Mouse (Mus musculus): Measurements from ENCODE around the gene Crybb1. TPM values are rescaled to one million over a fixed set of nuclear protein-coding genes. Genes with fewer than 3 reads are reported as not detected.
A peak's percentile ranks its signal among the peaks of the same experiment; 100 is the strongest.

Crybb1 gene
- polyA plus RNA-seq, 1 experiment from 2014 or later = 0.40 TPM

GRCm38 (mm10) chr5:112249106-112249505, 6.5 kb upstream of the Crybb1 start:
- peaks cover 38% of the 10 kb centered on the region for H3K4me1 ChIP-seq (replicated peaks)
- H3K9me3 ChIP-seq (replicated peaks) = no peaks in the 10 kb centered on the region
- H3K27ac ChIP-seq (replicated peaks) = no peak overlapping the region
- no peaks in the 10 kb centered on the region for H3K27me3 ChIP-seq
- ATAC-seq (ENCODE audit: insufficient read depth) = no peak
- no peak overlapping the region for H3K9ac ChIP-seq
- H3K4me2 ChIP-seq = no peak overlapping the region
- 83% methylated on average over 11 of the region's 11 CpGs for WGBS (ENCODE audit: insufficient replicate concordance)
- H3K4me3 ChIP-seq (replicated peaks) = no peak overlapping the region
- no peaks in the 10 kb centered on the region for H3K36me3 ChIP-seq (replicated peaks)

- Histone ChIP-seq H3K4me1 (replicated peaks) (peaks cover 36% of the 10 kb centered on the region), H3K27me3 (no peaks in the 10 kb centered on the region), H3K4me3 (replicated peaks) (no peak within 1 kb of the TSS), H3K9me3 (replicated peaks) (no peaks in the 10 kb centered on the region), H3K36me3 (replicated peaks) (no peaks in the 10 kb centered on the region), H3K27ac (replicated peaks) (peak within 1 kb of the TSS; percentile 74), H3K9ac (no peak within 1 kb of the TSS), H3K4me2 (peak within 1 kb of the TSS; percentile 44; the same call in 1 of the 2 replicates)
- WGBS (ENCODE audit: insufficient replicate concordance) = 52% methylated on average over 2 of the region's 2 CpGs
- ATAC-seq (ENCODE audit: insufficient read depth) = no peak
Observed at GRCm38 (mm10) chr5:112252400-112252799, 3.2 kb upstream of the Crybb1 start, which contains the start of gene Cryba4. Gene Cryba4, minus strand, starts transcription at chr5:112252518.

- no peak overlapping the region for H3K9ac ChIP-seq
- H3K27me3 ChIP-seq = no peaks in the 10 kb centered on the region
- H3K4me1 ChIP-seq (replicated peaks) = peaks cover 36% of the 10 kb centered on the region
- peak; percentile 79 for ATAC-seq (ENCODE audit: insufficient read depth)
- peak overlapping the region; percentile 44; the same call in 1 of the 2 replicates for H3K4me2 ChIP-seq
- H3K4me3 ChIP-seq (replicated peaks) = no peak overlapping the region
- H3K9me3 ChIP-seq (replicated peaks) = no peaks in the 10 kb centered on the region
- H3K27ac ChIP-seq (replicated peaks) = peak overlapping the region; percentile 74
- WGBS (ENCODE audit: insufficient replicate concordance) = 24% methylated on average over 8 of the region's 8 CpGs
- no peaks in the 10 kb centered on the region for H3K36me3 ChIP-seq (replicated peaks)
Observed at GRCm38 (mm10) chr5:112253169-112253568, 2.4 kb upstream of the Crybb1 start.

GRCm38 (mm10) chr5:112254282-112254806, 1.3 kb upstream of the Crybb1 start:
- Histone ChIP-seq H3K9ac (no peak overlapping the region), H3K9me3 (replicated peaks) (no peaks in the 10 kb centered on the region), H3K4me3 (replicated peaks) (no peak overlapping the region), H3K36me3 (replicated peaks) (no peaks in the 10 kb centered on the region), H3K4me1 (replicated peaks) (peaks cover 36% of the 10 kb centered on the region), H3K27ac (replicated peaks) (peak overlapping the region; percentile 19; the same call in 1 of the 2 replicates), H3K4me2 (no peak overlapping the region), H3K27me3 (no peaks in the 10 kb centered on the region)
- no peak for ATAC-seq (ENCODE audit: insufficient read depth)
- WGBS (ENCODE audit: insufficient replicate concordance) = 55% methylated on average over 7 of the region's 7 CpGs

- Histone ChIP-seq H3K9me3 (replicated peaks) (no peaks in the 10 kb centered on the region), H3K4me1 (replicated peaks) (peaks cover 36% of the 10 kb centered on the region), H3K4me2 (no peak overlapping the region), H3K27me3 (no peaks in the 10 kb centered on the region), H3K9ac (no peak overlapping the region), H3K36me3 (replicated peaks) (no peaks in the 10 kb centered on the region), H3K4me3 (replicated peaks) (no peak overlapping the region), H3K27ac (replicated peaks) (no peak overlapping the region)
- WGBS (ENCODE audit: insufficient replicate concordance) = 65% methylated on average over 9 of the region's 9 CpGs
- no peak for ATAC-seq (ENCODE audit: insufficient read depth)
Observed at GRCm38 (mm10) chr5:112256457-112256856, 842 bp downstream of the Crybb1 start.

GRCm38 (mm10) chr5:112257896-112258295, 2.3 kb downstream of the Crybb1 start:
- Histone ChIP-seq H3K27me3 (no peaks in the 10 kb centered on the region), H3K9ac (no peak overlapping the region), H3K9me3 (replicated peaks) (no peaks in the 10 kb centered on the region), H3K36me3 (replicated peaks) (no peaks in the 10 kb centered on the region), H3K27ac (replicated peaks) (no peak overlapping the region), H3K4me2 (no peak overlapping the region), H3K4me3 (replicated peaks) (no peak overlapping the region), H3K4me1 (replicated peaks) (peaks cover 21% of the 10 kb centered on the region)
- WGBS (ENCODE audit: insufficient replicate concordance) = 77% methylated on average over 3 of the region's 3 CpGs
- ATAC-seq (ENCODE audit: insufficient read depth) = no peak

GRCm38 (mm10) chr5:112259862-112260650, 4.4 kb downstream of the Crybb1 start:
- no peaks in the 10 kb centered on the region for H3K36me3 ChIP-seq (replicated peaks)
- no peak for ATAC-seq (ENCODE audit: insufficient read depth)
- H3K4me2 ChIP-seq = no peak overlapping the region
- no peak overlapping the region for H3K27ac ChIP-seq (replicated peaks)
- no peak overlapping the region for H3K4me3 ChIP-seq (replicated peaks)
- H3K27me3 ChIP-seq = no peaks in the 10 kb centered on the region
- 59% methylated on average over 16 of the region's 16 CpGs for WGBS (ENCODE audit: insufficient replicate concordance)
- H3K9me3 ChIP-seq (replicated peaks) = no peaks in the 10 kb centered on the region
- H3K4me1 ChIP-seq (replicated peaks) = 0 out of 2 replicates have a peak, but pooled peaks cover 2% of the 10 kb centered on the region
- H3K9ac ChIP-seq = no peak overlapping the region

- H3K27me3 ChIP-seq = no peaks in the 10 kb centered on the region
- H3K4me1 ChIP-seq (replicated peaks) = peaks cover 10% of the 10 kb centered on the region
- WGBS (ENCODE audit: insufficient replicate concordance) = 66% methylated on average over 3 of the region's 3 CpGs
- no peaks in the 10 kb centered on the region for H3K9me3 ChIP-seq (replicated peaks)
- no peak overlapping the region for H3K27ac ChIP-seq (replicated peaks)
- no peak overlapping the region for H3K4me3 ChIP-seq (replicated peaks)
- ATAC-seq (ENCODE audit: insufficient read depth) = no peak
- no peak overlapping the region for H3K9ac ChIP-seq
- no peaks in the 10 kb centered on the region for H3K36me3 ChIP-seq (replicated peaks)
- no peak overlapping the region for H3K4me2 ChIP-seq
Observed at GRCm38 (mm10) chr5:112260818-112261217, 5.2 kb downstream of the Crybb1 start.

- Histone ChIP-seq H3K36me3 (replicated peaks) (no peaks in the 10 kb centered on the region), H3K9ac (no peak overlapping the region), H3K4me3 (replicated peaks) (no peak overlapping the region), H3K9me3 (replicated peaks) (no peaks in the 10 kb centered on the region), H3K27ac (replicated peaks) (no peak overlapping the region), H3K4me2 (no peak overlapping the region), H3K27me3 (peaks cover 13% of the 10 kb centered on the region; the same call in 1 of the 2 replicates), H3K4me1 (replicated peaks) (peaks cover 34% of the 10 kb centered on the region)
- 71% methylated on average over 7 of the region's 7 CpGs for WGBS (ENCODE audit: insufficient replicate concordance)
- ATAC-seq (ENCODE audit: insufficient read depth) = no peak
Observed at GRCm38 (mm10) chr5:112264099-112264498, 8.5 kb downstream of the Crybb1 start.

GRCm38 (mm10) chr5:112265110-112265509, 9.5 kb downstream of the Crybb1 start:
- no peaks in the 10 kb centered on the region for H3K9me3 ChIP-seq (replicated peaks)
- H3K27ac ChIP-seq (replicated peaks) = peak overlapping the region; percentile 75; the same call in 1 of the 2 replicates
- H3K36me3 ChIP-seq (replicated peaks) = no peaks in the 10 kb centered on the region

GRCm38 (mm10) chr5:112265515-112265914, 9.9 kb downstream of the Crybb1 start:
- peak; percentile 56 for ATAC-seq (ENCODE audit: insufficient read depth)
- H3K9me3 ChIP-seq (replicated peaks) = no peaks in the 10 kb centered on the region
- H3K27ac ChIP-seq (replicated peaks) = peak overlapping the region; percentile 75
- H3K4me2 ChIP-seq = peak overlapping the region; percentile 53
- H3K36me3 ChIP-seq (replicated peaks) = no peaks in the 10 kb centered on the region
- WGBS (ENCODE audit: insufficient replicate concordance) = 4% methylated on average over 10 of the region's 10 CpGs
- no peak overlapping the region for H3K9ac ChIP-seq
- peaks cover 25% of the 10 kb centered on the region; the same call in 1 of the 2 replicates for H3K27me3 ChIP-seq
- H3K4me1 ChIP-seq (replicated peaks) = peaks cover 34% of the 10 kb centered on the region
- H3K4me3 ChIP-seq (replicated peaks) = no peak overlapping the region

More at GRCm38 (mm10) chr5:112265110-112265509, 9.5 kb downstream of the Crybb1 start:
- no peak for ATAC-seq (ENCODE audit: insufficient read depth)
- H3K4me3 ChIP-seq (replicated peaks) = no peak overlapping the region
- peaks cover 34% of the 10 kb centered on the region for H3K4me1 ChIP-seq (replicated peaks)
- H3K4me2 ChIP-seq = peak overlapping the region; percentile 53
- no peak overlapping the region for H3K9ac ChIP-seq
- WGBS (ENCODE audit: insufficient replicate concordance) = 55% methylated on average over 5 of the region's 5 CpGs
- H3K27me3 ChIP-seq = peaks cover 21% of the 10 kb centered on the region; the same call in 1 of the 2 replicates

Data from liver, embryonic 15.5 days (tissue).